Mouse (Mus musculus): ENCODE data around the gene Commd1. TPM values are rescaled to one million over a fixed set of nuclear protein-coding genes. Genes with fewer than 3 reads are reported as not detected.

The Commd1 gene
- total RNA-seq, 2 experiments from 2014 or later = 110 to 113 TPM

DNA sequence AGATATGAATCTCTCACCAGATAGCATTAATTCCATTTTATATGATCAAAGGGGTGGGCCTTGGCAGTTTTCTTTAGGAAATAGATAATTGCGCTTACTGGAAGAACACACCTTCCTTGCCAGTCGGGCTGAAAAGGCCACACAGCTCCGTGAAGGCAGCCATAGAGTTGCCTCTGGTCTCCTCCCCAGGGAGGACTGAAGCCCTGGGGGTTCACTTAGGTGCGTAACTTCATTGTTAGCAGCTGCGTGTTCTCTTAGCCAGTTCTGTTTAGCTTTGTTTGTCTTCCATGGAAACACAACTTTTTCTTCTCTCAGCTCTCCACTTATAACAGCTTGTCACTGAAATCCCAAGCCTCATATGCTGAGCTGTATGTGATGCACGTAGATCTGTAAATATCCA is 89.7 kb downstream of the Commd1 start:
- DNase-seq (ENCODE audit: low spot score in 2 of 2) = no peak

DNA sequence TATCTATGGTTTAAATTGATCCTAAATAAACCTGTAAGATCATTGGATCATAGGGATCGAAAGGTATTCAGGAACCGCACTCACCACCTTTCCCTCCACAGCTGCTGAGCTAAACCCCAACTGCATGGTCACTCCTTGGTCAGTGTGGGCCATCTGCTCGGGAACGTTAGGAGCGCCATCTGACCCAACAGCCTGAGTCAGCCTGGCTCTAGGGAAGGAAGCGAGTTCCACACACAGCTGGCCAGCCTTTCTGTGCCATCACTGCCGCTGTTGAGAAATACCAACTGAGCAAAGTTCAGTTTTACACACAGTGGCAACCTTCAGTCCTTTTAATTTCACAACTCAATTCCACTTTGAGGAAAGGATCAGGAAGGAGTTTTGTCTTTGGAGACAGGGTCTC is 90.3 kb downstream of the Commd1 start:
- no peak for DNase-seq (ENCODE audit: low spot score in 2 of 2)

DNA sequence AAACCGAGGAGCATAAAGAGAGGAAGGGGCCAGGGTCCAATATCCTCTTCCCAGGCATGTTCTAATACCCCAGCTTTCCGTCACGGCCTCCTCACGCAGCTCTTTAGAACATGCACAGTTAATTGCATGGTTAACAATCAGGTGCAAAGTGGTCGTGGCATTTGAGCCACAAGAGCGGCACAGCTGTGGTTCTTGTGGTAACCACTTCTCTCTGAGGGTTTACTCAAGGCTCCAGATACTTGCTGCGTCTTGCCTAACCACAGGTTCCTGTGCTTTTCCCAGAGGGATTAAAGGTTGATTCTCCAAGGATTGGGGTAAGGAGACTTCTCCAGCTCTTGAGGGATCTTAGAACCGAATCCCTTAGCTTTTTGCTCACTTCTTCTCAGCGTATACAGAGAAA is 90.9 kb downstream of the Commd1 start:
- DNase-seq (ENCODE audit: low spot score in 2 of 2) = no peak

DNA sequence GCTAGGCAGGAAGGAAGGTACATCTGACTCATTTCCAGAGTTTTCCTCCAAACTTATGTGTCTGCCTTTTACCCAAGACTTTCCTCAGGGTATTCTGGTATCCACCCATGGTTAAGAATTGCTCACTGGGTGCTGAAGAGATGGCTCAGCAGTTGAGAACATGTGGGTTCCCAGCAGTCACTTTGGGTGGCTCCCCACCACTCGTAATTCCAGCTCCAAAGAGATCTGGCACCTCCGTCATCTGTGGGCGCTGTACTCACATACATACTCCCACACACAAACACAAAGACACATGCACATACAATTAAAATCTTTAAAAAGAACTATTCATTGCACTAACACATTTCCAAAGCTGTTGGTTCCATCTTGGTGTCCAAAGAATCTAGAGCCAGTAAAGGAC is 93.0 kb downstream of the Commd1 start:
- no peak for DNase-seq (ENCODE audit: low spot score in 2 of 2)

DNA sequence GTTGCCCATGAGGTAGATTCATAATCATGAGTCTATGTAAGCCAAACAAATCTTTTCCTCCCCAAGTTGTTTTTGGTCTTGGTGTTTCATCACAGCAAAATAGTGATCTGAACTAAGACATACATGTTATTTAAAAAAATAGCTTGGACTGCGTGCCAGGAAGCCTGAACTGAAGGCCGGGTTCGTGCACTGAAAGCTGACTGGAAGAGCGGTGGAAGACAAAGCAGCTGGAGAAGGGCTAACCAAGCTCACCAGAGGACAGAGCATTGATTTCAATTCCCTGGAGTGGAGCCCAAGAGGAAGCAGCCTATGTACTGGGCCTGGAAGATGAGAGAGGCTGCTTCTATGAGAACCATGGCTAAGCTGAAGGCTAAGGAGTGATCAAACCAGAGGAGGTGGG is 95.2 kb downstream of the Commd1 start:
- DNase-seq (ENCODE audit: low spot score in 2 of 2) = no peak

DNA sequence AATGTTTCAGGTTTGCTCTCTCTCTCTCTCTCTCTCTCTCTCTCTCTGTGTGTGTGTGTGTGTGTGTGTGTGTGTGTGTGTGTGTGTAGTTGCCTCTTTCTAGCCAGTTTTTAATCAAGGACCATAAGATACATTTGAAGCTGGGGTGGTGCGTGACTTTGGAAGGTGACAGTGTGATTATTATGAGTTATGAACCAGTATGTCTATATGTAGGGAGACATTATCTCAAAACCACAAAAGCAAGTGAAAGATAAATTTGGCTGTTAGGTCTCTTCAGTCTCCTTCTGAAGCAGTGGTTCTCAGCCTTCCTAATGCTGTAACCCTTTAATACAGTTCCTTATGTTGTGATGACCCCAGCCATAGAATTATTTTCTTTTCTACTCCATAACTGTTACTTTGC is 96.8 kb downstream of the Commd1 start:
- DNase-seq (ENCODE audit: low spot score in 2 of 2) = no peak

DNA sequence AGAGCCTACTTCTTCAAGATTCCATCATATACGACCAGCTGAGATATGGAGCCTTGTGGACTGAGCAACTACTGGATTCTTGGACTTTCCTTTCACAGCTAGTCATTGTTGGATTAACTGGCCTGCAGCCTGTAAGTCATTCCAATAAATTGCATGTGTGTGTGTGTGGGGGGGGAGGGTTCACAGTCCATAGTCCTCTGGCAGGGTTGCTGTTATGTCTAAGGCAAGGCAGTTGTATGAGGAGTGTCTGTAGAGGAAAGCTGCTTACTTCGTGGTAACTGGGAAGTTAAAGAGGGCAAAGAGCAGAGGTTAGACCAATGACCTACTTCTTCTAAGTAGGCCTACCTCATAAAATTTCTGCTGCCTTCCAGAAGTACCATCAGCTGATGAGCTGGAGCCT is 98.5 kb downstream of the Commd1 start:
- DNase-seq (ENCODE audit: low spot score in 2 of 2) = no peak

DNA sequence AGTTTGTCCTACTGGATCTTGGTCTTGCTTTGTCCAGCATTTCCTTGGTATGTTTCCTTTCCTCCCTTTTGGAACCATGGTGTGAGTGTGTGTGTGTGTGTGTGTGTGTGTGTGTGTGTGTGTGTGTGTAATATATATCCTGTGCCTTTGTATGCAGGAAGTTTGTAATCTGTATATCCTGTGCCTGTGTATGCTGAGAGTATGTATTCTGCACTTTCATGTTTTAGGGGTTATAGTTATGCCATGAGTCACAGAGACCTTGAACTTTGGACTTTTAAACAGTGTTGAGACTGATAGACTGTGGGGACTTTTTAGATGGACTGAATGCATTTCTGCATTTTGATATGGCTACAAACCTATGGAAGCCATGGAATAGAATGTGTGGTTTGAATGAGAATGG is 99.3 kb downstream of the Commd1 start:
- no peak for DNase-seq (ENCODE audit: low spot score in 2 of 2)

DNA sequence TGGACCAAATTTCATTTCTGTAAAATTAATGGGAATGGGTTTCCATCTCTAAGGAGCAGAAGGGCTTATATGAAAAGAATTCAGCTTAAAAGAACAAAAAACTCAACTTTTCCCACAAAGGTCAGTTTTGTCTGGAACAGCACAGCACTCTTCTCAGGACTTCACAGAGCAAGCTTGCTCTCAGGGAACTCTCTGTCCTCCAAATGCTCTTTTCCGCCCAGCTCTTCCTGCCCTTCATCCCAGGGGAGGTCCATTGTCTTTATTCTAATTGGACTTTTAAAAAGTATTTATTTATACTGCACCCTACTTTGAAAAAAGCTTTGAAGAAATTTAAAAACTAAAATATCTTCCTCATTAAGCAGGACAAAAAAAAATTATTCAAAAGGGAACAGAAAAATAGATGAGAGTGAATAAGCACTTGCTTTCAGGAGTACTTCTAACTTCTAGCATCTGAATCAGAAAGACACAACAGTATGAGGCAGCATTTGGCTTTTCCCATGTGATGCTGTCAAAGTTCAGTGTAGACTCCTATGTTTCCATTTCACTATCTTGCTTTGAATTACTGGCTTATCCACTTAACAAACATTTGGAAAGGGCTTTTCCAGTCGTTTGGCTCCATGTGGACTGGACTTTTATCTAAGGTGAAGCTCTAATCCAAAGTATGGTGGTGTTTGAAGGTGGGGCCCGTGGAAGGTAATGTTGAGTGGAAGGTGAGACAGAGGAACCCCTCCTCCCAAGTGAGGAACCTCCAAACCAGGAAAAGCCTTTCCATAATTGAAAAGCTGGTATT is 101.6 kb downstream of the Commd1 start:
- DNase-seq (ENCODE audit: low spot score in 2 of 2) = no peak

DNA sequence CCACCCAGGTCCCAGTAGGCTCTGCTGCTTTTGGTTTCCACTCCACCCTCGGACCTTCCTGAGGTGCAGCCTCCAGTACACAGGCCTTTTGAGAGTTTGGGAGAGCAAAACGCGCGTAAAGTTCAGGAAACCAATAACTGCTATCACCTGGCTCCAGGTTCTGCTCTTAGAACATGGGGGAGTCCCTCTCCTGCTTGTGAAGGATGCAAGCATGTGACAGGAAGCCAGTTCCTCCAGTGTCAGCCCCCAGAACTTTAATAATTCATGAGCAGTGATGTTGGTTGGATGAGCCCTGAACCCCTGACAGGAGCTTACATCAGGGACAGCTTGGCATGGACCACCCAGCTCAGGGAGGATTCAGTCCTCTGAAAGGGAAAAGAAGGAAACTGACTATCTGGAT is 102.5 kb downstream of the Commd1 start:
- no peak for DNase-seq (ENCODE audit: low spot score in 2 of 2)

DNA sequence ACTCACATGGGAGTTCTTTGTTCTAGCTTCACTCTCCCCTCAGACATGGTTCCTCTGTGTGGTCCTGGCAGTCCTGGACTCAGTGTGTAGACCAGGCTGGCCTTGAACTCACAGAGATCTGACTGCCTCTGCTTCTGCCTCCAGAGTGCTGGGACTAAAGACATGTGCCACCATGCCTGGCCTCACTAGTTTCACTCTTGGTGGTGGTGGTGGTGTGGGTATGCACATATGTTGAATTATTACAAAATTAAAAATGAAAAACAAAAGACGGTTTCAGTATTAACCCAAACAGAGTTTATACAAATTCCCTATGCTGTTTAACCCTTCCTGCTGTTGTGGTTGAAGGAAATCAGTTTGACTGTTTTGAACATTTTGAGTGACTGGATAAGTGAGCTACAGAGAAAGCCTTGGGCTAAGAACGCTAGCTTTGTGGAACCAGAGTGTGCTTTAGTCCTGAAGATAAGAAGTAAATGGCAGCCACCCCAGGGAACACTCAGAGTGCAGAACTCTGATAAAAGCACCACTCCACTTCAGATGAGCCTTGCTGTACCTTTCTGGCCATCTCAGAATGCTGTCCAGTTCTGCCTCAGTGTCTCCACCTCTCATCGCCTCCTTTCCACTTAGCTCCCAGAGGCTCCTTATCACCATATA is 105.4 kb downstream of the Commd1 start:
- no peak for DNase-seq (ENCODE audit: low spot score in 2 of 2)

DNA sequence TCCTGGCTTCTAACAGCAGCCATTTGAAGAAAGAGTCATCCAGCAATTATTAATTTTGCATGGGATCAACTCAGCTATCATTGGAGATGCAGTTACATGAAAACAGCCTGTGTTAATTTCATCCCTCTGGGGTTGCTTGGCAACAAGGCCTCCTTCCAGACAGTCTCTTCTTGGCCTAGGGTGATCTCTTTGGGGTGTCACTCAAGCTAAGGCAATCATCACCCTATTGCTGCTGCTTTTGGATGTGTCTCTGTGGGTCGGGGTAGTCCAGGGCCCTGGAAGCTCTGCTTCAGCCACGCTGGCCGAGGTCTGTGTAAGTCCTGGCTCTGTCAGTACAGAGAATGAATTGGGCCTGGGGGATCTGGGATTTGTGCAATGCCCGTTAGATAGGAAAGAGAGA is 106.9 kb downstream of the Commd1 start:
- no peak for DNase-seq (ENCODE audit: low spot score in 2 of 2)

DNA sequence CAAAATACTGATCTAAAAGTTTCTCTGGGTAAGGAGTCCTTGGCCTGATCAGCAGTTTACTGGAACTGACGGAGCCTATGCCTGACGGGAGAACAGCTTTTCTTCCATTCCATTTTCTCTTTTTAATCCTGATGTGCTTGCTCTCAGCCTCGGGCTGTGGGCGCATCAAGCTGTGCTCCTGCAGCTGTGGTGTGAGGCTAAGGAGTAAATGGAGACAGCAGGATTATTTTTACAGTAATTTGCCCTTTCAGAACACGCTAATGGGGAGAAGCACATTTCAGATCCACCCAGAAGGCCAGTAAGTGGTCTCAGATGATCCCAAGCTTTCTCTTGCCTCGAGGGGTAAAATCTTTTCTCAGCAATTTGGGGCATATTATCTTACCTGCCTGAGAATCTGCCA is 107.4 kb downstream of the Commd1 start:
- DNase-seq (ENCODE audit: low spot score in 2 of 2) = no peak

DNA sequence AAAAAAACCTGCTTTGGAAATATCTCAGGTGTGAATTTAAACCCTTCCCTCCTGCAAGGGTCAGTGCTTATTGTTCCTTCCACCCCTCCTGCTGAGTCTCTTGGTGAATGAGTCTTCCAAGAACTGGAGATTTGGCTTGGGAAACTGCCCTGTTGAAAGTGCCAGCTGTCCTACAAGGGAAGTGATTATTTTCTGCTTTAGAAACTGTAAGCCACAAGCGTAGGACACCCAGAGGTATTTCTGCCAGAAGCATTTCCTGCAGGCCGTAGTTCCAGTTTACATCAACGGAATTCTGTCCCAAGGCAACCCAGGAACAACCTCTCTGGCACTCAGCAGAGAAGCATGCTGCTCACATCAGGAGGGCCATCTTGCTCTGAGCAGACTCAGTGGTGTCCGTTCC is 108.8 kb downstream of the Commd1 start:
- no peak for DNase-seq (ENCODE audit: low spot score in 2 of 2)

DNA sequence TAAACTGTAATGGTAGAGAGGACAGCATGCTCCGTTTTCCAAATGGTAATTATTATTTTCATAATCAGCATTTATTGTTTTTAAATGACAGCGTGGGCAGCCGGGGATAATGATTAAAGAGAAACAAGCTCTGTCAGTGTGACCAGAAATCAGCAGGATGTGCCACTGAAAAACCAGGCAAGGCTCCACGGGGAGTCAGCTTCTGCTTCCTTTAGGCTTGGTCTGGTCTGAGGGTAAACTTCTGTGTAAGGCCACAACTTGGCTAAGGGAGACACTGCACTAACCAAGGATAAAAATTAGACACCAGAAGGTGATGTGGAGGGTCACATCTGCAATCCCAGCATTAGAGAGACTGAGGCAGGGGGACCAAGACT is 109.9 kb downstream of the Commd1 start:
- no peak for DNase-seq (ENCODE audit: low spot score in 2 of 2)

DNA sequence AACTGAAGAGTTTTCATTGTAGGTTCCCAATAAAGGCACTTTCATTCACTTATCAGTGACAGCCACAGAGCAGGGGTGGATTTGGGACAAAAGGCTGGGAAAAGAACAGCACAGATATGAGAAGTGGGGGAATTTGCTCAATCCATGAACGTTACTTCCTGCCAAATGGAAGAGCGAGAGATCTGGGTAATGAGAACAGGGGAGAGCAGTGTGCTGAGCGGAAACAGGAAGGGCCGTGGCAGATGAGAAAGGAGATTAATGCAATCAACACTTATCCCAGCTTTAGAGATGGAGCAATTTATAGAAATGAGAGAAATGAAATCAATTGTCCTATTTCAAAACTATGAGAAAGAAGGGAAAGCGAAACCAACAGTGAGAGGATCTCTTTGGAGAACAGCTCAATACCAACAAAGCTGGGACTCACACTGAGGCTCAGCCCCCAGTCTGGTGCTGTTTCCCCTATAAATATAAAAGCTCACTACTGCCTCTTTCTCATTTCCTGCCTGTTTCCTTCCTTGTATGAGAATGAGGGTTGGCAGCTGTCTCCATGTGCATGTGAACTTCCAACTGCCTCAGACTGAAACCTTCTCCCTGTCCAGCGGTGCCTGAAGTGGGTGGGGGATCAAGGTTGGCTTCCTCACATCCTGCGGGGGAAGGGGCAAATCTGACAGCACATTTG is 110.4 kb downstream of the Commd1 start:
- DNase-seq (ENCODE audit: low spot score in 2 of 2) = no peak

DNA sequence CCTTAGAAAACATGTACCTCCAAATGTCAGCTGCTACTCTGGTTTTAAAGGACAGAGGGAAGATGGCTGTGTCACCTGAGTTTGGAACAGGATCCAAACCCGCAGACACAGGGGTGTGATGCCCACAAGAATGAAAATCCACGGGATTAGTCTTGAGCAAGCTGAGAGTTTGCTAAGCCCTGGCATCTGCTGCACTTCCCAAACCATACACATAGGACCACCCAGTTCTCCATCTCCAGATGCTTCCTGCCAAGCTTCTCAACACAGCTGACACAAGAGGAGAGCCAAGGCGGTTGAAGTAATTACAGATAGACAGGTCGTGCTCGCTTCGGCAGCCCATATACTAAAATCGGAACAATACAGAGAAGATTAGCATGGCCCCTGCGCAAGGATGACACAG is 113.6 kb downstream of the Commd1 start:
- no peak for DNase-seq (ENCODE audit: low spot score in 2 of 2)

DNA sequence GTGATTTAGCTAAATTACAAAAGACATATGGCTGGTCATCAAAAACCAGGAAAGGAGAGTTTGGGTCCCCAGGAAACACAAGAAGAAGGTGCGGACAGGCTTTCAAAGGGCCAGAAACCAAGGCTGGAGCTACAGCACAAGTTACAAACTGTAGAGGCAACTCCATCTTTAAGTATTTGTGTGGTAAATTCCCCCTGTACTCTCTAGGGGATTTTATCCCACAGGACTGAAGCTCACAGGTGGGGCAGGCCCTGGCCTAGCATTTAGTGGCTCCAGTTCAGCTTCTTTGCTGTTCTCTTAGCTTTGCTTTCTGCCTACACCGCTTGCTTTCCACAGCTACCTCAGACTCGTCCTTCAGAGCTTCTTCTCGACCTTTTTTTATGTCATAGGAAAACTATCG is 114.5 kb downstream of the Commd1 start:
- DNase-seq (ENCODE audit: low spot score in 2 of 2) = no peak

DNA sequence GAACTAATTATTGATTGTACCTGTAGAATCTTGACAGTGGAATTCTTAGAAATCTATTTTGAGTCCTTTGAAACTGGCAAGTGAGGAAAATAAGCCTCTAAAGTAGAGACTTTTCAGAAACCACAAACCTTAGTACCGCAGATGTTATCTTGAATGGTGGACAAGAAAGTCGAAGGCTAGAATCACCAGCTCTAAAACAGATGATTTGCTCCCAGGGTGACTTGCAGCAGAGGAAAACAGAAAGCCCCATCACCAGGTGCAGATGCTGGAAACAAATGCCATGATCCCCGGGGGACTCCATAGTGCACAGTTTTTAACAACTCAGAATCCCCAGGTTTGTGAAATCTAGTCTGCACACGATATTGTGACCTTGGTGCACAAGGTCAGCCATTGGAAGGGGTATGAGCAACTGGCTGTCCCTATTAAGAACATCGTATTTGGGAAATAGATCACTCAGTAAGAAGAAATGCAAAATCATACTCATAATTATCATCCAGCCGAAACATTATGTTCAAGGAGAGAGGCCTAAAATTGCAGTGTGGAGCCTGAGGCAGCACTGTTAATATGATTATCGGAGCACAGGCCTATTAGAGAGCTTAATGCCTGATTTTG is 116.4 kb downstream of the Commd1 start:
- no peak for DNase-seq (ENCODE audit: low spot score in 2 of 2)

DNA sequence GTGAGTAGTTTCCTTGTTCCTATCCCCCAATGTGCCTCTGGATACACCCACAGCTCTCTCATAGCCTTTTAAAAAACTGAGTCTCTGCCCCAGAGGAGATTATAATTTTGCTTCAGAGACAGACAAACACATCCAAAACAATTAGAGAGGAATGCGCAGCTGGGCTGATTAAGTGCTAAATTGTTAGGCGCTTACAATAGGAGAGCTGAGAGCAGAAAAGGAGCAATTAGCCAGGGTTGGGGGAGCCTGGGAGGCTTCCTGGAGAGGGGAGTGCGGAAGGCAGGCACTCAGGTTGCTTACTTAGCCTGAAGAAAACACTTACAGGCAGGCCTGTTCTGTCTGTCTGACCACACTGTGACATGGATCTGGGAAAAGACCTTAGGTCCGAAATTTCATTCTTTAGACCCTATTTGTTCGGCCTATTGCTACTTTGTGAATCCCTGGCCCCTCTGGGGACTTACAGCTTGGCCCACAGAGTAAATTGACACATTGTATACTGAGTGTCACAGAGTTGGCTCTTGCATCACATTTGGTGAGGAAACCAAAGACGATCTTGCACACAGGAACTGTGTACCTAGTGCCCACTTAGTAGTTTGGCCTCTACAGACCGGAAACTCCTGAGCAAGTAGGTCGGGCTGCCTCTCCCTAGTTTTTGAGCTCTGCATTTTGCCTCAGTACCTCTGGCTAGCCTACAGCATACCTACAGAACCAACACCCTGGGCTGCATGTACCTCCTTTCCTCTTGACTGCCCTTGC is 117.7 kb downstream of the Commd1 start:
- no peak for DNase-seq (ENCODE audit: low spot score in 2 of 2)

DNA sequence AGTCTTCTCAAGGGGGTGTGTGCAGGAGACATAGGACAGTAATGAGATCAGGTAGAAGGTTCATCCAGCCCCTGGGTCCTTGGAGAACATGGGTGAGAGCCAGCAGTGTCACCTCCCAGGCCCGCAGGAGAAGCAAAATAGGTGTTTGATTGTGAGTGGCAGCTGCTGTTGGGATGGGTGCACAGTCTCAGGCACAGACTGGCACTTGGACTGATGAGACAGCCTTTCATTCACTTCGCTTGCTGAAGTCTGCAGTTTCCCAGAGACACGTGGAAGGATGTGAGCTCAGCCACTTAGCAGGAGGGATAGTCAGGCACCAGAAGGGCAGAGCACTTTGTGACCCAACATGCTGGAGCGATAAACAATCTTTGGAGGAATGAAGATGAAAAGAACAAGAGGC is 118.6 kb downstream of the Commd1 start:
- DNase-seq (ENCODE audit: low spot score in 2 of 2) = no peak

All from adrenal gland, postnatal 4 days (tissue).